Mouse (Mus musculus) hindbrain, embryonic 11.5 days (tissue): ENCODE data around the gene Cd79a. TPM values are rescaled to one million over a fixed set of nuclear protein-coding genes. Genes with fewer than 3 reads are reported as not detected.

Source experiments
- ATAC-seq: fragments of 200-750 bp; cut with Nextera tagmentation; 2 replicates; pipeline ENCODE4 v1.8.0; 2017; ENCODE audit warnings: mild to moderate bottlenecking, moderate TSS enrichment, moderate library complexity; ENCODE audit not compliant: low FRiP score
- DNase-seq: peaks from one replicate; pipeline ENCODE4 v3.0.0-alpha.2; 2015; ENCODE audit warnings: low spot score
- H3K27ac ChIP-seq: fragments of 300-500 bp; sonication (generic); 2 replicates; pipeline ENCODE4 v1.5.1; 2014; ENCODE audit warnings: mild to moderate bottlenecking, low read depth, low read length
- H3K27me3 ChIP-seq: fragments of 300-500 bp; sonication (generic); 2 replicates; pipeline ENCODE4 v1.6.1; 2014; ENCODE audit warnings: mild to moderate bottlenecking, low read length, moderate library complexity, mixed read lengths; ENCODE audit not compliant: control insufficient read depth, insufficient read depth
- H3K36me3 ChIP-seq: fragments of 300-500 bp; sonication (generic); 2 replicates; pipeline ENCODE4 v1.6.1; 2014; ENCODE audit warnings: mild to moderate bottlenecking, low read length, moderate library complexity, mixed read lengths; ENCODE audit not compliant: control insufficient read depth, insufficient read depth
- H3K4me1 ChIP-seq: fragments of 300-500 bp; sonication (generic); replicated peaks from 2 replicates; pipeline ENCODE4 v1.6.1; 2014; ENCODE audit warnings: low read length, mixed read lengths; ENCODE audit not compliant: control insufficient read depth, insufficient read depth
- H3K4me2 ChIP-seq: fragments of 300-500 bp; sonication (generic); replicated peaks from 2 replicates; pipeline ENCODE4 v1.6.1; 2014; ENCODE audit warnings: mild to moderate bottlenecking, low read depth, low read length
- H3K4me3 ChIP-seq: fragments of 300-500 bp; sonication (generic); 2 replicates; pipeline ENCODE4 v1.5.1; 2014; ENCODE audit warnings: low read depth, low read length
- H3K9ac ChIP-seq: fragments of 300-500 bp; sonication (generic); 2 replicates; pipeline ENCODE4 v1.6.1; 2014; ENCODE audit warnings: low read depth, low read length
- H3K9me3 ChIP-seq: fragments of 300-500 bp; sonication (generic); 2 replicates; pipeline ENCODE4 v1.6.1; 2016; ENCODE audit warnings: low read length; ENCODE audit not compliant: control insufficient read depth
- WGBS: fragments of 180-500 bp; shearing (Covaris S2); extraction: QIAGEN DNeasy Blood & Tissue Kit; methylation state at CpG from one replicate; pipeline ENCODE4 v1.1.7; 2014; 5-methylcytosine and 5-hydroxymethylcytosine counted together
- polyA plus RNA-seq: library from polyadenylated mRNA; unstranded; fragments of >200 nt; fragmentation: Nextera tagmentation; extraction: Ambion mirVana; gene quantifications from 2 replicates; pipeline ENCODE4 v1.2.1, GENCODE M21; 2014

The Cd79a gene
- polyA plus RNA-seq, 1 experiment from 2014 or later: 0.39 TPM

- Histone ChIP-seq H3K27ac (peak within 1 kb of the TSS; percentile 70), H3K27me3 (no peaks in the 10 kb centered on the region), H3K9ac (peak within 1 kb of the TSS; percentile 75), H3K4me3 (peak within 1 kb of the TSS; percentile 68), H3K9me3 (no peaks in the 10 kb centered on the region), H3K4me2 (peak within 1 kb of the TSS; percentile 61), H3K4me1 (no peaks in the 10 kb centered on the region; the same call in 1 of the 2 replicates), H3K36me3 (no peaks in the 10 kb centered on the region)
- DNase-seq (peak; percentile 60), ATAC-seq (no peak)
- WGBS: 6% methylated on average over 56 of the region's 68 CpGs
Measured at GRCm38 (mm10) chr7:24902630-24903443, 5.7 kb downstream of the Cd79a start, which contains the start of gene Arhgef1. Gene Arhgef1, plus strand, starts transcription at chr7:24902912.

- Histone ChIP-seq H3K4me1 (no peaks in the 10 kb centered on the region; the same call in 1 of the 2 replicates), H3K9ac (peak overlapping the region; percentile 75), H3K4me2 (peak overlapping the region; percentile 61), H3K36me3 (no peaks in the 10 kb centered on the region), H3K9me3 (no peaks in the 10 kb centered on the region), H3K27me3 (no peaks in the 10 kb centered on the region), H3K27ac (no peak overlapping the region), H3K4me3 (peak overlapping the region; percentile 68)
- ATAC-seq (no peak), DNase-seq (no peak)
- WGBS: 46% methylated on average over 10 of the region's 10 CpGs
Measured at GRCm38 (mm10) chr7:24903444-24903825, 6.3 kb downstream of the Cd79a start.

- peak overlapping the region; percentile 68 for H3K4me3 ChIP-seq
- H3K4me2 ChIP-seq: peak overlapping the region; percentile 61
- WGBS: under 1% methylated on average over 30 of the region's 30 CpGs
- peak overlapping the region; percentile 60; the same call in 1 of the 2 replicates for H3K27ac ChIP-seq
- H3K27me3 ChIP-seq: no peaks in the 10 kb centered on the region
- H3K9ac ChIP-seq: peak overlapping the region; percentile 77
- H3K4me1 ChIP-seq: no peaks in the 10 kb centered on the region; the same call in 1 of the 2 replicates
- DNase-seq (peak; percentile 97), ATAC-seq (peak; percentile 96)
- H3K36me3 ChIP-seq: no peaks in the 10 kb centered on the region
- no peaks in the 10 kb centered on the region for H3K9me3 ChIP-seq
Measured at GRCm38 (mm10) chr7:24904070-24904483, 6.9 kb downstream of the Cd79a start.

GRCm38 (mm10) chr7:24904936-24905335 is 7.8 kb downstream of the Cd79a start:
- Histone ChIP-seq H3K4me3 (peak overlapping the region; percentile 68; the same call in 1 of the 2 replicates), H3K27me3 (no peaks in the 10 kb centered on the region), H3K4me1 (no peaks in the 10 kb centered on the region; the same call in 1 of the 2 replicates), H3K9ac (peak overlapping the region; percentile 77; the same call in 1 of the 2 replicates), H3K9me3 (no peaks in the 10 kb centered on the region), H3K27ac (no peak overlapping the region), H3K36me3 (no peaks in the 10 kb centered on the region), H3K4me2 (peak overlapping the region; percentile 61)
- WGBS: 18% methylated on average over 3 of the region's 3 CpGs
- DNase-seq: peak; percentile 79
- peak; percentile 26; the same call in 1 of the 2 replicates for ATAC-seq

GRCm38 (mm10) chr7:24906551-24906950 is 9.4 kb downstream of the Cd79a start:
- H3K4me1 ChIP-seq: no peaks in the 10 kb centered on the region; the same call in 1 of the 2 replicates
- H3K4me2 ChIP-seq: no peak overlapping the region
- no peaks in the 10 kb centered on the region for H3K27me3 ChIP-seq
- ATAC-seq: no peak
- no peaks in the 10 kb centered on the region for H3K9me3 ChIP-seq
- H3K27ac ChIP-seq: no peak overlapping the region
- WGBS: 48% methylated on average over 6 of the region's 6 CpGs
- no peak overlapping the region for H3K9ac ChIP-seq
- no peaks in the 10 kb centered on the region for H3K36me3 ChIP-seq
- no peak overlapping the region for H3K4me3 ChIP-seq
- DNase-seq: no peak

GRCm38 (mm10) chr7:24907211-24907748 is 10.1 kb downstream of the Cd79a start:
- Histone ChIP-seq H3K27ac (no peak overlapping the region), H3K4me2 (no peak overlapping the region)
- DNase-seq: no peak

GRCm38 (mm10) chr7:24912480-24912879 is 15.3 kb downstream of the Cd79a start:
- H3K4me3 ChIP-seq: no peak overlapping the region
- DNase-seq (no peak), ATAC-seq (no peak)
- H3K9me3 ChIP-seq: no peaks in the 10 kb centered on the region
- H3K4me2 ChIP-seq: no peak overlapping the region
- H3K4me1 ChIP-seq: no peaks in the 10 kb centered on the region; the same call in 1 of the 2 replicates
- 0 out of 2 replicates have a peak, but pooled peaks cover 5% of the 10 kb centered on the region for H3K36me3 ChIP-seq
- H3K9ac ChIP-seq: no peak overlapping the region
- H3K27me3 ChIP-seq: no peaks in the 10 kb centered on the region
- 96% methylated on average over 14 of the region's 14 CpGs for WGBS
- H3K27ac ChIP-seq: no peak overlapping the region

More at GRCm38 (mm10) chr7:24907211-24907748, 10.1 kb downstream of the Cd79a start:
- Histone ChIP-seq H3K27me3 (no peaks in the 10 kb centered on the region), H3K36me3 (no peaks in the 10 kb centered on the region), H3K4me3 (no peak overlapping the region), H3K9ac (no peak overlapping the region), H3K4me1 (no peaks in the 10 kb centered on the region; the same call in 1 of the 2 replicates), H3K9me3 (no peaks in the 10 kb centered on the region)
- 22% methylated on average over 13 of the region's 13 CpGs for WGBS
- no peak for ATAC-seq

GRCm38 (mm10) chr7:24918763-24919323 is 21.7 kb downstream of the Cd79a start:
- H3K36me3 ChIP-seq: peaks cover 16% of the 10 kb centered on the region
- H3K27ac ChIP-seq: no peak overlapping the region
- WGBS: 92% methylated on average over 20 of the region's 20 CpGs
- ATAC-seq (peak; percentile 19; the same call in 1 of the 2 replicates), DNase-seq (no peak)
- H3K9ac ChIP-seq: no peak overlapping the region
- H3K27me3 ChIP-seq: no peaks in the 10 kb centered on the region
- H3K4me3 ChIP-seq: no peak overlapping the region
- no peak overlapping the region for H3K4me2 ChIP-seq
- H3K9me3 ChIP-seq: no peaks in the 10 kb centered on the region
- no peaks in the 10 kb centered on the region for H3K4me1 ChIP-seq
